Mouse (Mus musculus) forebrain, embryonic 13.5 days (tissue): ENCODE data around the gene Abcb5. TPM values are rescaled to one million over a fixed set of nuclear protein-coding genes. Genes with fewer than 3 reads are reported as not detected.

Experiments
- ATAC-seq: fragments of 200-750 bp; cut with Nextera tagmentation; 2 replicates; pipeline ENCODE4 v1.8.0; 2017
- H3K27ac ChIP-seq: fragments of 300-500 bp; sonication (generic); 2 replicates; pipeline ENCODE4 v1.5.1; 2015; ENCODE audit warnings: inconsistent platforms, mild to moderate bottlenecking, moderate library complexity
- H3K27me3 ChIP-seq: fragments of 300-500 bp; sonication (generic); 2 replicates; pipeline ENCODE4 v1.6.1; 2015; ENCODE audit warnings: mild to moderate bottlenecking, inconsistent platforms
- H3K36me3 ChIP-seq: fragments of 300-500 bp; sonication (generic); 2 replicates; pipeline ENCODE4 v1.6.1; 2015; ENCODE audit warnings: mild to moderate bottlenecking, inconsistent platforms; ENCODE audit not compliant: poor library complexity, severe bottlenecking
- H3K4me1 ChIP-seq: fragments of 300-500 bp; sonication (generic); 2 replicates; pipeline ENCODE4 v1.6.1; 2015; ENCODE audit warnings: inconsistent platforms
- H3K4me2 ChIP-seq: fragments of 300-500 bp; sonication (generic); 2 replicates; pipeline ENCODE4 v1.6.1; 2015; ENCODE audit warnings: inconsistent platforms, mild to moderate bottlenecking, moderate library complexity
- H3K4me3 ChIP-seq: fragments of 300-500 bp; sonication (generic); 2 replicates; pipeline ENCODE4 v1.5.1; 2015; ENCODE audit warnings: mild to moderate bottlenecking, inconsistent platforms
- H3K9ac ChIP-seq: fragments of 300-500 bp; sonication (generic); 2 replicates; pipeline ENCODE4 v1.6.1; 2015; ENCODE audit warnings: mild to moderate bottlenecking, inconsistent platforms
- H3K9me3 ChIP-seq: fragments of 300-500 bp; sonication (generic); replicated peaks from 2 replicates; pipeline ENCODE4 v1.6.1; 2016; ENCODE audit warnings: inconsistent platforms
- WGBS: fragments of 180-500 bp; shearing (Covaris S2); methylation state at CpG from one replicate; pipeline ENCODE4 v1.1.7; 2015; 5-methylcytosine and 5-hydroxymethylcytosine counted together
- polyA plus RNA-seq: library from polyadenylated mRNA; unstranded; fragments of >200 nt; fragmentation: Nextera tagmentation; extraction: Ambion mirVana; gene quantifications from 2 replicates; pipeline ENCODE4 v1.2.1, GENCODE M21; 2015

The Abcb5 gene
- polyA plus RNA-seq, 1 experiment from 2014 or later: not detected

DNA sequence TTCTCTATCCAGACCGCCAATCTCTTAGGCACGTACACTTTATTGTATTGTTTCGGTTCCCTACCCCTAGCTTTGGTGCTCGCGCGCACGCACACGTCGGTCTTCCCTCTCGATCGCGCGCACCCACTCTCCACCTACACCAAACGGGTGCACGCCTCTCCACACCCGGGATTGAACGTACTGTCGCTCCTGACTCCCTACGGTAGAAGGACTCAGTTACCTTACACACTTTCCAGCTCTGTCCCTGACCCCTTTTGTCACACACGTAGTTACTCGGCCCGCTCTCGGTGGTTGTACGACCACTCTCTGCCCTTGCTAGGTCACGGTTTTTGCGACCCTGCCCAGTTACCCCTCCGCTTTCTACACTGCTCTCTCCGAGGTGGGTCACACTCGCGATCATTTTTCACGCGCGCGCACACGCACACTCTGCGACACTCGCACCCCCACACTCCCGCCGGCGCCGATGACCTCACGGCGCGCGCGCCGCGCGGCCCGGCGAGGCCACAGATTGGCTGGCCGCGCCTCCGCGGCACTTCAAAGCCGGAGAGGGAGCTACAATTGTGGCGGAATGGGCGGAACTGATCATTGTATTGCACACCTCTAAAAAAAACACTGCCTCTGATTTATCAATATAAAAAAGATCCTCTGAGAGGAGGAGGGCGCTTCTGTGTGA lies 119.4 kb downstream of the Abcb5 start:
- H3K4me1 ChIP-seq: peaks cover 49% of the 10 kb centered on the region
- H3K9me3 ChIP-seq: no peaks in the 10 kb centered on the region
- ATAC-seq: peak; percentile 41
- H3K4me2 ChIP-seq: peak overlapping the region; percentile 73
- WGBS: under 1% methylated on average over 59 of the region's 59 CpGs
- peak overlapping the region; percentile 82 for H3K9ac ChIP-seq
- H3K27me3 ChIP-seq: peaks cover 67% of the 10 kb centered on the region
- peak overlapping the region; percentile 58 for H3K4me3 ChIP-seq
- H3K36me3 ChIP-seq: no peaks in the 10 kb centered on the region
- H3K27ac ChIP-seq: peak overlapping the region; percentile 87

DNA sequence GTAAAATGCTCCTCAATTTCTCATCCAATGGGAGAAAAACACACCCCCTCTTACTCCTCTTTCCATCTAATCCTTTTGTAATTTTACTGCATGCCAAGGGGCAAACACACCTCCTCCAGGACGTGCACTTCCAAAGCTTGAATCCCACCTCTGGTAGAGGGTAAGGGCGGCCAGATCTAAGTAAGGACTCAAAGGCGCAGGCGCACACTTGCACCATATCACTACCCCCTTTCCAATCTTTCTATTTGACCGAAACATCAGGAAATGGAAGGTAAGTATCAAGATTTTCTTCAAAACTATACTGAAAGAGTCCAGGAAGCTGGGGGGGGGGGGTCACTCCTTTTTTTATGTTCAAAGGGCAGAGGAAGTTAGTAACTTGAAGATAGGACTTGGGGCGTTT lies 120.0 kb downstream of the Abcb5 start, which contains the start of gene Sp8:
Gene Sp8, plus strand, starts transcription at position 109 of the 400 bp plus-strand sequence.
- ATAC-seq: no peak
- Histone ChIP-seq H3K4me2 (peak within 1 kb of the TSS; percentile 73), H3K36me3 (no peaks in the 10 kb centered on the region), H3K4me1 (peaks cover 53% of the 10 kb centered on the region), H3K27ac (peak within 1 kb of the TSS; percentile 87), H3K27me3 (peaks cover 66% of the 10 kb centered on the region), H3K9me3 (no peaks in the 10 kb centered on the region), H3K4me3 (peak within 1 kb of the TSS; percentile 58), H3K9ac (peak within 1 kb of the TSS; percentile 82)
- WGBS: 7% methylated on average over 6 of the region's 6 CpGs

DNA sequence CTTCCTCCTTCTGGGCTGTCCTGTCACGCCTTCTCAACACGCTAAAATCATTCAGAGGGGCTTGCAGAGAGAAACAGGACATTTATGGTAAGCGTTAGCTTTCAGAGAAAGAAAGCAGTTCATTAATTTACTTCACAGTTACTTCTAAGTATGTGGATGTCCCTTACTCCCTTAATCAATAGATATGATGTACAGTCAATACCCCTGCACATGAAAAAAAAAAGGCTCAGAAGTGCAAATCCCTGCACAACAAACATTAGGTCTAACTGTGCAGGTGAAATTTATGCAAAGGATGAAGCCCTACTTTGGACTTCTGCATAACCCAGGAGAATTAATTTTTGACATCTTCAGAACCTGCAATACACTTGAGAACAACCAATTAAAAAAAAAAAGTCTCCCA lies 120.9 kb downstream of the Abcb5 start:
- Histone ChIP-seq H3K27ac (no peak overlapping the region), H3K4me1 (peaks cover 55% of the 10 kb centered on the region), H3K27me3 (peaks cover 65% of the 10 kb centered on the region), H3K4me2 (no peak overlapping the region), H3K9me3 (no peaks in the 10 kb centered on the region), H3K9ac (no peak overlapping the region), H3K36me3 (no peaks in the 10 kb centered on the region), H3K4me3 (no peak overlapping the region)
- ATAC-seq: no peak
- 11% methylated on average over 3 of the region's 3 CpGs for WGBS

DNA sequence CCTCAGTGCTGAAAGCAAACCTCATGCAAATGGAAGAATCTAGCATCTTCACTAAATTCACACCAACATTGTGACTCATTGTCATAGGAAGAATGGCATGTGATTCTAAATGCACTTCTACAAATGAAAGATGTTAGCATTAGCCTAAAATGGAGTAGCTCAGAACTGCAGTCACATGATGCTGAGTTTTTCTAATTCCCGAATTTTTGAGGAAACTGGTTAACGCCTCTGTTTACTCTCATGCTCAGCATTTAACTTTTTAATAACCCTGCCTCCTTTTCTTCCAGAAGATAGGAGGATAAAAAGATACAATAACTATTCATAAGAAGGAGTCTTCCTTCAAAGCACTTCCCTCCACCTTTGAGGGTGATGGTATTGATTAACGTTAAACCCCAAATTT lies 121.4 kb downstream of the Abcb5 start:
- Histone ChIP-seq H3K9ac (no peak overlapping the region), H3K4me3 (no peak overlapping the region), H3K36me3 (no peaks in the 10 kb centered on the region), H3K4me1 (peaks cover 58% of the 10 kb centered on the region), H3K9me3 (no peaks in the 10 kb centered on the region), H3K4me2 (no peak overlapping the region), H3K27ac (no peak overlapping the region), H3K27me3 (peaks cover 65% of the 10 kb centered on the region)
- 28% methylated on average over 3 of the region's 3 CpGs for WGBS
- ATAC-seq: no peak

DNA sequence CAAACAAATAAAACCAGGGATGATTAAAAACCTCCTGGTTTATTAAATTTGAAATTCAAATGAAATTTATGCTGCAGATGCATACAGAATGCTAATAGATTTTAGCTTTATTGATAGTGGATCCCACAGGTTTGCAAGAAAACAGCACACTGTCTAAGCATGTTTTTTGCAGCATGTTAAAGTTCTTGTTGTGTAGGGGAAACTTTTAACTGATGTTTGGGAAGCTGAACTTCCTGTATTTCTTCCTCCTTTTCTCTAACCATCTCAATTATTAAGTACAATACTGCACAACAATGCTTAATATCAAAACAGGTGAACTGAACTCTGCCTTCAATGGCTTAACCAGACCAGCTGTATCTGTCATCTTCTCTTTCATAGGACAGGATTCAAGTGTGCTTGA lies 122.1 kb downstream of the Abcb5 start:
- H3K4me3 ChIP-seq: no peak overlapping the region
- H3K36me3 ChIP-seq: no peaks in the 10 kb centered on the region
- peaks cover 56% of the 10 kb centered on the region for H3K4me1 ChIP-seq
- no peaks in the 10 kb centered on the region for H3K9me3 ChIP-seq
- no peak for ATAC-seq
- H3K4me2 ChIP-seq: no peak overlapping the region; the same call in 1 of the 2 replicates
- peaks cover 65% of the 10 kb centered on the region for H3K27me3 ChIP-seq
- H3K27ac ChIP-seq: no peak overlapping the region
- no peak overlapping the region for H3K9ac ChIP-seq

DNA sequence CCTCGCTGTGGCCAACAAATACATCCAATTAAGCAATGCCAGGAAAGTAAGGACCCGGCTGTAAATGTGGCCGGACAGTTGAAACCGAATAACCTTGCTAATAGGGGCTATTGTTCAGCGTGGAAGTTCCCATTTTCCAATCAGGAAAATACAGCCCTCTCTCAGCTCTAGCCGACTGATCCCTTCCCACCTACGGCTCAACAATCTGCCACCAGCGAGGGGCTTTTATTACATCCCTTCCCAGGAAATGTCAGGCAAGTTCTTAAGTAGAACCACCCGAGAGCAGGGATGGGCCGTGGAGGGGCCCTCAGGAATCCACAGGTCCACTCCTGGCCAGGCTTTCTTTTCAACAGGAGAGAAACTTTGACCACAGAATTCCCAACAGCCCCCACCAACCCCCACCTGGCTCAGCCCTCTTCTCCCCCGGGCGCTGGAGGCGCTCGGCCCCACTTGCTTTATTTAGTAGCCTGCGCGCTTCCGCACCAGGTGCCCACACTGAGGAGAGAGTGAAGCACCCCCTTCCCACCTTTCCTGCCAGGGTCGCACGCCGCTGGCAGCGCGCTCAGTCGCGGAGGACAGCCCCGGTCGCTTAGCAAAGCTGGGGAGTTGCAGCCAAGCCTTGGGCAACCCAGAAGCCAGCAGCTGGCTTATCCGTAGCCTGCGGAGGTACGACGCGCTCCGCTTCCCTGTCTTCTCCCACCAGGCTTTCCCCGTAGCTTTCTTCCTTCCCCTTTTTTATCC lies 123.4 kb downstream of the Abcb5 start:
- peak; percentile 36 for ATAC-seq
- under 1% methylated on average over 33 of the region's 33 CpGs for WGBS

DNA sequence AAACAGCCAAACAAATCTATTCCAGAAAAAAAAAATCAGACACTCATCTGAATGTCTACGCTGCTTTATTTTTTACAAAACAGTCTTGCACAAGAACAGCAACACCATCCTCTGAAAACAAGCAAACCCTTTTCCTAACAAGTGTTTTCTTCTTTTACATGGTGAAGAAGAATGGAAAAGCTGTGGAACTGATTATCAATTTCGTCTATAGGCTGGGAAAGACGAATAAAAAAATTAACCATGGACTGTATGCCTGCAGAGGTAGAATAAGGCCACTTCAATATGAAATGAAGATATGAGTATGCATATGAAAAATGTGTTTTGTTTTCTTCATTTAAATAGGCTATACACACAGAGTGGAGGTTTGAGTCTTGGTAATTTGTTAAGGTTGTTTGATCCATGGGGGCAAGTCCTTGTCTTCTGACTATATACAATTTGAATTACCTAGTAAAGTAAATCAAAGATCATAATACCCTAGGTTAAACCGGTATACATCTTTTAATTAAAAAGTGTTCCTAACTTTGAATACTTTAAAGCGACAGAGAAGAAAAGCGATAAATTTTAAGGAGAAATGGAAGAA lies 124.2 kb downstream of the Abcb5 start:
- WGBS: 15% methylated on average over 6 of the region's 6 CpGs
- Histone ChIP-seq H3K27ac (no peak overlapping the region), H3K4me2 (peak overlapping the region; percentile 71; the same call in 1 of the 2 replicates), H3K9ac (no peak overlapping the region), H3K4me1 (peaks cover 59% of the 10 kb centered on the region), H3K9me3 (no peaks in the 10 kb centered on the region), H3K4me3 (no peak overlapping the region), H3K36me3 (no peaks in the 10 kb centered on the region), H3K27me3 (peaks cover 71% of the 10 kb centered on the region)
- no peak for ATAC-seq

More for the DNA sequence above, 123.4 kb downstream of the Abcb5 start:
- Histone ChIP-seq H3K9ac (peak overlapping the region; percentile 68), H3K4me1 (peaks cover 56% of the 10 kb centered on the region), H3K36me3 (no peaks in the 10 kb centered on the region), H3K9me3 (no peaks in the 10 kb centered on the region), H3K27me3 (peaks cover 65% of the 10 kb centered on the region), H3K4me2 (peak overlapping the region; percentile 71), H3K27ac (peak overlapping the region; percentile 20; the same call in 1 of the 2 replicates), H3K4me3 (peak overlapping the region; percentile 38)

DNA sequence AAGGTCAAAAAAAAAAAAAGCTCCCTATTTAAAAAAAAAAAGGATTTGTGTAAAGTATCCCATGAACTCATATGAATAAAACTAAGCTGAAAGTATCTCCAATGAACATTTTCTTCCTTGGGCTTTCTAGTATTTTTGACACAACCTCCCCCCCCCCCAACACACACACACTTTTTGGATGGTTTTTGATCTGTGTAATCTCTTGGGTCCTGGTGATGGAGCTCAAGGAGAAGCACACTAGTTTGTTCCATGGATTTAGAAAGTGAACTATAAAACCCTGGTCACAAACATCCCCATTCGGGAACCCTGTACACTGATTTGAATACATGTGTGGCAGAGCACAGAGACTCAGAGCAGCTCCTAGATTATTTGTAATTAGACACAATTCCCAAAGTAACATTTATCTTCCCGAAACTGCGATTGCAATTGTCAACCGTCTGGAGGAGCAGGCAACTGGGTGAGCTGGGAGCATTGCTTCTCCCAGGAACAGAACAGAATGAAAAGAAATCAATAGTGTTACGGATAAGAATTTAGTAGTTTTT lies 124.8 kb downstream of the Abcb5 start:
- no peaks in the 10 kb centered on the region for H3K9me3 ChIP-seq
- no peak for ATAC-seq
- no peak overlapping the region for H3K4me3 ChIP-seq
- H3K36me3 ChIP-seq: no peaks in the 10 kb centered on the region
- H3K4me1 ChIP-seq: peaks cover 59% of the 10 kb centered on the region
- WGBS: 7% methylated on average over 5 of the region's 5 CpGs
- peak overlapping the region; percentile 14; the same call in 1 of the 2 replicates for H3K4me2 ChIP-seq
- H3K27me3 ChIP-seq: peaks cover 73% of the 10 kb centered on the region
- peak overlapping the region; percentile 61 for H3K27ac ChIP-seq
- no peak overlapping the region for H3K9ac ChIP-seq

DNA sequence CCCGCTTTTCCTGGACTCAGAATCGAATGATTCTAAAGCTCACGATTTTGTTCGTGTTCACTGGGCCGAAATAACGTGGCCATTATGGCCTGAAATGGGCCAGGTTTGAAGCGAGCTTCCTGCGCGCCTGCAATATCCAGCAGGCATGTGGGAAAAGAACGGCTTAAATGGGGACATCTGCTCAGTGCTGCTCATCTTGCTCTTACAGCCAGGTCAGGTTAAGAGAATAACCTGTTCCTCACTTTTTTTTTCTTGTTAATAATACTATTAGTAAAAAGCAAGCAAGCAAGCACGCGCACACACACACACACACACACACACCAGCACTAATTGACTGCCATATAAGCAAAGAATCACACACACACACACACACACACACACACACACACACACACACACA lies 125.4 kb downstream of the Abcb5 start:
- peak overlapping the region; percentile 42 for H3K4me2 ChIP-seq
- H3K4me3 ChIP-seq: no peak overlapping the region

DNA sequence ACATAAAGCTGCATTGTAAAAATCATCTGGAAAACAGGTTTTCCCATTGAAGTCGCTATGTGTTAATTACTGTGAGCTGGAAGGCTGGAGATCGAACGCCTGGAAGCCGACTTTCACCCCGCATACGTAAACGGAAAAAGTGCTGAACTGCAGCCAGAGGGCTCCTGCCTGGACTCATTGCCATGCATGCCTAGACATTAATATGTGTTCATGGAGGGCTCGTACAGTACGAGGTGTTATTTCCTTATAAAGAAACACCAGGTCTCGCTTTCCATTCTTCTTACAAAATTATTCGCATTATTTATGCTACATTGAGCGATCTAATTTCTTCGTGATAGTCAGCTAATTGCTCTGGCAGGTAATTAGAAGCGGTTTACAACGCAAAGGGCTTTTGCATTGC lies 125.9 kb downstream of the Abcb5 start:
- Histone ChIP-seq H3K9me3 (no peaks in the 10 kb centered on the region), H3K27me3 (peaks cover 70% of the 10 kb centered on the region), H3K4me2 (peak overlapping the region; percentile 42), H3K4me3 (no peak overlapping the region), H3K9ac (no peak overlapping the region), H3K4me1 (peaks cover 57% of the 10 kb centered on the region), H3K36me3 (no peaks in the 10 kb centered on the region), H3K27ac (peak overlapping the region; percentile 31; the same call in 1 of the 2 replicates)
- under 1% methylated on average over 15 of the region's 15 CpGs for WGBS
- peak; percentile 77 for ATAC-seq

More for the DNA sequence above, 125.4 kb downstream of the Abcb5 start:
- H3K36me3 ChIP-seq: no peaks in the 10 kb centered on the region
- no peak overlapping the region for H3K9ac ChIP-seq
- ATAC-seq: peak; percentile 57
- 0% methylated on average over 10 of the region's 12 CpGs for WGBS
- H3K27ac ChIP-seq: no peak overlapping the region; the same call in 1 of the 2 replicates
- H3K4me1 ChIP-seq: peaks cover 59% of the 10 kb centered on the region
- H3K9me3 ChIP-seq: no peaks in the 10 kb centered on the region
- H3K27me3 ChIP-seq: peaks cover 73% of the 10 kb centered on the region

DNA sequence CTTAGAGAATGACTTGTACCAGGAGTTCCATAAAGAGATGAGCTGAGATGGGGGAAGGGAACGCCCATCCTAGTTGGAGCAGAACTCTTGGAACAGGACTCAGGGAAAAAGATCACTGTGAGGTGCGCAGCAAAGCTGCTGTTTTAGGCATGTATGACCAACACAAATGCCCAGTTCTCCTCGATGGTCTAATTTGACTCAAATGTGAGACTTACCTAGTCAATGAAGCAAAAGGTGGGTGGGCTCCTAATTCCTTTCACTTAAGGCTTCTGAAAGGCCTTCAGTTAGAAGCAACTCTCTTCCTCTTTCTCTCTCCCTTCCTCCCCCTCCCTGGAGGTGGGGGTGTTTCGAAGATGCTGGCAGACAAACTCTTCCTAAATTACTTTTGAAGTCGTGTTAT lies 126.8 kb downstream of the Abcb5 start:
- Histone ChIP-seq H3K4me2 (no peak overlapping the region), H3K27ac (no peak overlapping the region), H3K4me1 (peaks cover 57% of the 10 kb centered on the region), H3K27me3 (peaks cover 61% of the 10 kb centered on the region), H3K9ac (no peak overlapping the region), H3K9me3 (no peaks in the 10 kb centered on the region), H3K36me3 (no peaks in the 10 kb centered on the region), H3K4me3 (no peak overlapping the region)
- no peak for ATAC-seq
- WGBS: 20% methylated on average over 5 of the region's 5 CpGs

DNA sequence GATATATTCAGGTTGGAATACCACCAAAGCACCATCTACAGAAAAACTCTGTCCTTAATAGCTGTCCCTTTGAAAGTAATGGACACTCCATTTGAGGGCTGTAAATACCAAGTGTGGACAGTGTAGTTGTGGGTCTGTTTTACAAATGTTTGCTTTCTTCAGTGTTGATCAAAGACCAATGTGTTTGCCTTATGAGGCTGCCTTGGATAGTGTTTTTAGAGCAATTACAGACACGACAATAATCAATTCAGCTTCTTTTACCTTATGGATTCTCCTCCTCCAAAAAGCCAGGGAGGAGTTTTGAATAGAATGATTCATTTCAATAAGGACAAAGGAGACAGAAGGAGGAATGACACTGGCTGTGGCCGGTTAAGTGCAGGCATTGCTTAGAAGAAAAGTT lies 128.0 kb downstream of the Abcb5 start:
- H3K9ac ChIP-seq: no peak overlapping the region
- H3K27me3 ChIP-seq: peaks cover 51% of the 10 kb centered on the region
- H3K9me3 ChIP-seq: no peaks in the 10 kb centered on the region
- no peaks in the 10 kb centered on the region for H3K36me3 ChIP-seq
- H3K4me3 ChIP-seq: no peak overlapping the region
- peaks cover 57% of the 10 kb centered on the region for H3K4me1 ChIP-seq
- ATAC-seq: no peak
- WGBS: 6% methylated on average over 2 of the region's 2 CpGs
- no peak overlapping the region for H3K27ac ChIP-seq
- H3K4me2 ChIP-seq: no peak overlapping the region
